Mouse (Mus musculus) adrenal gland, postnatal 25 days (tissue): ENCODE results near the gene Fmnl3. TPM values are rescaled to one million over a fixed set of nuclear protein-coding genes. Genes with fewer than 3 reads are reported as not detected.

Source experiments
- DNase-seq: peaks from one replicate; pipeline ENCODE4 v3.0.0; 2021; ENCODE audit warnings: mixed read lengths
- total RNA-seq: library from RNA; stranded (reverse); gene quantifications from 2 replicates; pipeline ENCODE4 v1.2.3, GENCODE M21; 2021

Gene Fmnl3
- total RNA-seq, 1 experiment from 2014 or later, result 24.1 TPM

- peak; percentile 0 for DNase-seq
Observed at GRCm38 (mm10) chr15:99342194-99342981, 27.9 kb downstream of the Fmnl3 start.

- DNase-seq, result no peak
Observed at GRCm38 (mm10) chr15:99341102-99341501, 29.2 kb downstream of the Fmnl3 start.

- no peak for DNase-seq
Observed at GRCm38 (mm10) chr15:99339669-99340068, 30.6 kb downstream of the Fmnl3 start.

GRCm38 (mm10) chr15:99338916-99339315, 31.4 kb downstream of the Fmnl3 start:
- no peak for DNase-seq

GRCm38 (mm10) chr15:99335801-99336320, 34.4 kb downstream of the Fmnl3 start:
- no peak for DNase-seq

- DNase-seq, result no peak
Observed at GRCm38 (mm10) chr15:99334500-99334899, 35.8 kb downstream of the Fmnl3 start.

- no peak for DNase-seq
Observed at GRCm38 (mm10) chr15:99333676-99334065, 36.6 kb downstream of the Fmnl3 start.

- peak; percentile 33 for DNase-seq
Observed at GRCm38 (mm10) chr15:99332921-99333675, 37.2 kb downstream of the Fmnl3 start.

- DNase-seq, result no peak
Observed at GRCm38 (mm10) chr15:99332111-99332510, 38.2 kb downstream of the Fmnl3 start.

- no peak for DNase-seq
Observed at GRCm38 (mm10) chr15:99331341-99331740, 38.9 kb downstream of the Fmnl3 start.

GRCm38 (mm10) chr15:99330324-99330723, 40.0 kb downstream of the Fmnl3 start:
- DNase-seq, result no peak

GRCm38 (mm10) chr15:99328011-99328410, 42.3 kb downstream of the Fmnl3 start:
- DNase-seq, result no peak

GRCm38 (mm10) chr15:99326959-99327358, 43.3 kb downstream of the Fmnl3 start:
- DNase-seq, result peak; percentile 42

GRCm38 (mm10) chr15:99326407-99326806, 43.9 kb downstream of the Fmnl3 start:
- DNase-seq, result no peak

- DNase-seq, result no peak
Observed at GRCm38 (mm10) chr15:99325598-99325997, 44.7 kb downstream of the Fmnl3 start.

- no peak for DNase-seq
Observed at GRCm38 (mm10) chr15:99324151-99324550, 46.1 kb downstream of the Fmnl3 start.

GRCm38 (mm10) chr15:99320978-99321377, 49.3 kb downstream of the Fmnl3 start:
- no peak for DNase-seq

- no peak for DNase-seq
Observed at GRCm38 (mm10) chr15:99320168-99320674, 50.1 kb downstream of the Fmnl3 start.

- no peak for DNase-seq
Observed at GRCm38 (mm10) chr15:99319411-99319871, 50.8 kb downstream of the Fmnl3 start.

- no peak for DNase-seq
Observed at GRCm38 (mm10) chr15:99318861-99319410, 51.3 kb downstream of the Fmnl3 start.

- DNase-seq, result no peak
Observed at GRCm38 (mm10) chr15:99318071-99318470, 52.2 kb downstream of the Fmnl3 start.

GRCm38 (mm10) chr15:99317267-99317651, 53.0 kb downstream of the Fmnl3 start:
- DNase-seq, result no peak
